Mouse (Mus musculus): ENCODE measurements around the gene Izumo1r.

Gene Izumo1r

GRCm38 (mm10) chr9:14864726-14865125, 39.0 kb downstream of the Izumo1r start:
- DNase-seq, result no peak

- DNase-seq, result no peak
Measured at GRCm38 (mm10) chr9:14863126-14863525, 40.6 kb downstream of the Izumo1r start.

DNA sequence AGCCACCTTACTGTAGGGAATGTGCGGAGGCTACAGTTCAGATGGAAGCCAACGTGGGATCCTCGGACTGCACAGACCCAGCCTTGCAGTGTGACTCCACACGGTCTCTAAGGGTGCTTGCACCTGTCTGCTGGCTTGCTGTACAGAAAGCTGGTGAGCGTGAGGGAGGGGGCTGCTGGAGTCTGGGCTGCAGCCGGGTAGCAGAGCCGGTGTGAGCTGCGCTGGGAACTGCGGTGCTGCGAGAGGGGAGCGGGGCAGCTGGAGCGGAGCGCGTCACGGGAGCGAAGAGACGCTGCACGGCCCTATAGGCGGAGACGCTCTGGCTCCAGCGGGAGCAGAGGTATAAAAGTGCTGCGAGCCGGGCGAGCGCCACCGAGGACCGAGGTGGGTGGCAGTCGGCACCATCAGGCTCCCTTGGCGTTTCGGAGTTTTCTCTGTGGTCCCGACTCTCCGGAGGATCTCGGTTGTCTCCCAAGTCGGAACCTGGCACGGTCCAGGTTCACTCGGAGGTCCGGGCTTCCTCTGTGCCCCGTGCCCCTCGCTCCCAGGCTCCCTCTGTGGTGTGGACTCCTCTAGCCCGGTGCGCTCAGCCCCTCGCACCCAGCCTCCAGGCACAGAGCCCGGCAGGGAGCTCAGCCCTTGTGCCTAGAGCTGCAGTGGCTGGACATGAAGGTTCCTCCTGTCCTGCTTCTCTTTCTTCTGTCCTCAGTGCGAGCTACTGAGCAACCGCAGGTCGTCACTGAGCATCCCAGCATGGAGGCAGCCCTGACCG, 43.7 kb downstream of the Izumo1r start, which contains the start of gene Gpr83:
Gpr83 (plus strand) TSS at position 343 of the 772 bp plus-strand sequence.
- peak; percentile 47 to 63 for DNase-seq

DNA sequence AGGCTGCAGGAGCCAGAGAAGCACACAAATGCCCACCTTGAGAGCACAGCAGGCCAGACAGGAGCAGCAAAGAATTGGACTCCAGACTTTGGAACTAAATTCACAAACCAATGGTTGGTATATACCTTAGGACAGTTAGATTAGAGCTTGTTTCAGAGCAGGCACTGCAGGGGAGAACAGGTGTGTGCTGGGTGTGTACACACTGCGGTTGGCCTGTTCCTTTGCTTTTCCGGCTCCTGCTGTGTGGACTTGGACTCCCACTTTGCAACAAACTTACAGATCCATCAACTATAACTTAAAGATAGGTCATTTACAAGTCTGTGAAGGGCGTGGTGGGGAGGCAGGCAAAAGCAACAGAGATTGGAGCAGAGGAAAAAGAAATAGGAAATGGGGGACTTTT, 45.0 kb downstream of the Izumo1r start:
- DNase-seq, result no peak

- DNase-seq, result peak in 1 of 2 experiments; percentile 4
Measured at GRCm38 (mm10) chr9:14858170-14858706, 45.5 kb downstream of the Izumo1r start.

DNA sequence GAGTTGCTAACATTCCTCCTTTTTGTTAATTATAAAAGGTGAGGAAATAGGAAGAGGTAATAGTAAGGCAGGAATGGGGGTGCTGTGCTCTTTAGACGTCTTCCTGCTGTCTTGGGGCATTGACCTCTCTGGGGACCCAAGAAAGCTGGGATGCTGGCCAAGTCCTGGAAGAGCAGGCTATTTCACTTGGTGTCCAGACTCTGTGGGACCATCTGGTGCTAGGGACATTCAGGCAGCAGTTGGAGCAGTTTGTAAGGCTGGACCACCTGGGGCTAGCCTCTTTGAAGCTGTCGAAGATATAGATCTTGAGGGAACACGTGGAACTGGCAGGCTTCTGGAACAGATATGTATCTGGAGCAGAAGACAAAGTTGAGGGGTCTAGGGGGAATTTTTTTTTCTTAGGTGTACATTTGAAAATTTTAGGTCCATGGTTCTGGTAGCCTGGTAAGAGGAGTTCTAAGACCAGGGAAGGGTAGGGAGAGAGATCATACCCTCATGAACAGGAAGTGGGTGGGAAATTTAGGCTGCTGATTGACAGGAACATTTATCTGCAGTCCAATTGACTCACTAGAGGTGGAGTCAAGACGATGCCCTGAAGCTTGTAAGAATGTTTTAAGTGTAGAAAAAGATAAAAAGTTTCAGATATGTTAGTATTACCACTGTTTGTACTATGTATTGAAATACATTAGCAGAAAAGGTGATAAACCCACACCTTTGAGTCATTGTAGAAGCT, 46.7 kb downstream of the Izumo1r start:
- no peak for DNase-seq

- DNase-seq, result no peak
Measured at GRCm38 (mm10) chr9:14854585-14854984, 49.2 kb downstream of the Izumo1r start.

DNA sequence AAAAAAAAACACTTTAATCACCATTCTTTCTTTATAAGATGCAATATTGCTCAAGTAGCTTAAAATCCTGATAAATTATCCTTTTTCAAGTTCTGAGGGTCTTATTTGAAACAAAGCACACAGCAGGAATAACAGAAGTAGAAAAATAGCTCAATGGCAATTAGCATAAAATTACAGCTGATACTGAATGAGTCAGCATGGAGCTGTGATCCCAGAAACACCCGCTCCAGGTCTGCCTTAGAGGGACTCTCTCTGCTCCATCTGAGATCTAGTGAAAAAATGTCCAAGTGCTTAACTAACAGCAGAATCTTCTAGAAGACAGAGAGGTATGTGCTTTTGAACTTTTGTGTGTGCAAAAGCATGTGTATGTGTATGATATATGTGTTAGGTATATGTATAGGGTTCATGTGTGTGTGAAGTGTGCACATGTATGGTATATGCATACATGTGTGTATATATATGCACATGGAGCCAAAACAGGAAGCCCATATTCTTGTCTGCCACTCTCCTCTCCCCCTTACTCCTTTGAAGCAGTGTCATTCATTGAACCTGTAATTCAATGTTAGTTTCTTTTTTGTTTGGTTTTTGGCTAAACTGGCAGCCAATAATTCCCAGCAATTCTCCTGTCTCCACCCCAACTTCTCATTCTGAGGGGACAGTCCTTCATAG, 55.3 kb downstream of the Izumo1r start:
- no peak for DNase-seq

DNA sequence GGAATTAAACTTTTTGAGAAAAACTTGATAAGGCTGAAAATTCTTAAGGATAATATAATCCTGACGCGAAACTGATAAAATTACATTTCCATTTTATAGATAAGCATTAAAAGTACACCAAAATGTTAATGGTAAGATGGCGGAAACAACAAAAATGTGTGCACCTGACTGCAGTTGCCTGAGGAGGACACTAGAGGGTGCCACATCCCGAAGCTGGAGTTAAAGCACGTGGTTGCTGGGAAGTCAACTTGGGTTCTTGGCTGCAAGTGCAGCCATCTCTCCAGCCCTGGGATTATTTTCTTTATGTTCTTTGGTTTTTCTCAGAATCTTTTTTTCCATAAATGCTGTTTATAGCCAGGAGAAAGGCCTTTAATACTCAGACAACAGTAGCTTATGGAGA, 57.3 kb downstream of the Izumo1r start:
- no peak for DNase-seq

DNA sequence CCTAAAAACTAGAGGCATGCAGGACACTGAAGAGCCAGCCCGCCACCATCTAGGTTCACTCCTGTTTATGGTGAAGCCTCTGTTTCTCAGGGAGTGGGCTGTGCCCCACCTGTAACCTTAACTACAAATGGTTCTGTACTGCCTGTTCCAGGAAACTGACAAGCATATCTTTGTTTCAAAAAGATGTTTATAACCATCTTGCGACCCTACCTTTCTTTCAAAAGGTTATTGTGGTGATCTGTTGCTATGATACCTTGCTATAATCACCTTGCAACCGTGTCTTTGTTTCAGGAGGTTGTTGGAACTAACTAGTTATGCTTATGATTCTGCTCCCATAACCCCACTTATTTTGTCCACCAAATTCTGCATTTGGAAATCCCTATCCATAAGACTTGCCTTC, 59.8 kb downstream of the Izumo1r start:
- DNase-seq, result no peak

DNA sequence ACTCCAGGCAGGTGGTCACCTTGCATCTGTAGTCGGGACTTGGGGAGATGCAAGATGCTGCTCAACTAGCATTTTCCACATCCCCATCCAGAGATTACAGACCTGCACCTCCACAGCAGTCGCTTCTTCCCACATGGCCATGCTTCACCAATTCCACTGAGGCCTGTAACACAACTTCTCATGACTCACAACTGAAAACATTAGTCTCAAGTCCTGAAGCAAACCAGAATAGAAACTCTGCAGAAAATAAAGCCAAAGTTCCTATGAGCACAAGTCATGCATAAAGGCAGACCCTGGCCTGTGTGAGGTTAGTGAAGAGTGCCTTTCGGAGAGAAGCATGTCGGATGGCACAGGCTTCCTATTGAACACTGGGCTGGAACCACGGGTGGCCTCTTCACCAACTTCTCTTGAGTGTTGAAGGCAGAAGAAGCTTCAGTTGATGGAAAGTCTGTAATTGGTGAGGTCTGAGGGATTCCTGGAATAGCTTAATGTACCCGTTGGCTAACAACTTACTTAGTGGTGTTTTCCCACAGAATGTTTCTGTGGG, 60.4 kb downstream of the Izumo1r start:
- no peak for DNase-seq

- DNase-seq, result peak; percentile 45 to 55
Measured at GRCm38 (mm10) chr9:14841878-14842761, 61.6 kb downstream of the Izumo1r start.

DNA sequence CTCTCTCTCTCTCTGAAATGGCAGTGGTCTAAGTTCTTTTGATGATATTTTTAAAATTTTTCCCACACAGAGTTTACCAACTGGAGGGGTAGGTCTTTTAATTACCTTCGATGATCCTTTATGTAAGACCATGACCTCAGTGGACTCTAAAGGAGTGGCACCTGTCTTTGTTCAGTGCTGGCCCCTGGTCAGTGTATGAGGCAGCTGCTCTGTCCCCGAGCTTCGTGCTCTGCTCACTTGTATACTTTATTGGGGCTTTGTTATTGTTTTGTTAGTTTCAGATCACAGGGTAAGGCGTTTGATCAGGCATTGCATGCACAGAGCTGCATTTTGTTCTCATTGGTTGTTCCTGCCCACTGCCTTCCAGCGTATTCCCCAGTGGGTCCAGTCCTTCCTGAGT, 63.8 kb downstream of the Izumo1r start:
- no peak for DNase-seq

DNA sequence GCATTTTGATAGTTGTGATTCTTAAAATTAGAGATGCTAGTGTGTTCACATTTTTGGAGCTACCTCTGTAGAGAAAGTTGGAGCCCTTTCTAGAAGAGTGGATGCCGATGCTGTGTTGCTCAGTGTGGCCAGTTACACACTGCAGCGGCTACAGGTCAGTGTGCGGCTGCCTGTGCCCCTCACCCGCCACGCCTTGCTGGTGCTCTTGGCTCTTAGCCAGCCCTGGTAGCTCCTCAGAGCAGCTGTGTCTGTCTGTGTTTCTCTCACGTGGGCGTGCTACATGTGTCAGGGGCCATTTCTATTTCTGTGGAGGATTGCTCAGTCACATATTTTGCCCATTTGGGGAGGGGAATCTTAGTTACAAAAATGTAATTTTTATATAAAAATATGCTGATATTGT, 64.2 kb downstream of the Izumo1r start:
- DNase-seq, result peak; percentile 62 to 75
